Mouse (Mus musculus) hindbrain, embryonic 16.5 days (tissue): ENCODE data around the gene Wnt7b. TPM values are rescaled to one million over a fixed set of nuclear protein-coding genes. Genes with fewer than 3 reads are reported as not detected.
A peak's percentile ranks its signal among the peaks of the same experiment; 100 is the strongest.

Experiments used
- ATAC-seq: fragments of 200-750 bp; cut with Nextera tagmentation; 2 replicates; pipeline ENCODE4 v1.8.0; 2017; ENCODE audit warnings: moderate TSS enrichment, moderate library complexity
- H3K27ac ChIP-seq: fragments of 300-500 bp; sonication (generic); 2 replicates; pipeline ENCODE4 v1.5.1; 2014; ENCODE audit warnings: low read depth, mild to moderate bottlenecking, control low read depth, low read length, moderate library complexity
- H3K27me3 ChIP-seq: fragments of 300-500 bp; sonication (generic); replicated peaks from 2 replicates; pipeline ENCODE4 v1.6.1; 2014; ENCODE audit warnings: low read length; ENCODE audit not compliant: control insufficient read depth, insufficient read depth
- H3K36me3 ChIP-seq: fragments of 300-500 bp; sonication (generic); 2 replicates; pipeline ENCODE4 v1.6.1; 2014; ENCODE audit warnings: mild to moderate bottlenecking, low read length, moderate library complexity, mixed read lengths; ENCODE audit not compliant: control insufficient read depth, insufficient read depth
- H3K4me1 ChIP-seq: fragments of 300-500 bp; sonication (generic); 2 replicates; pipeline ENCODE4 v1.6.1; 2014; ENCODE audit warnings: low read depth, low read length; ENCODE audit not compliant: control insufficient read depth, insufficient read depth
- H3K4me2 ChIP-seq: fragments of 300-500 bp; sonication (generic); 2 replicates; pipeline ENCODE4 v1.6.1; 2014; ENCODE audit warnings: mild to moderate bottlenecking, low read length, control low read depth, moderate library complexity
- H3K4me3 ChIP-seq: fragments of 300-500 bp; sonication (generic); 2 replicates; pipeline ENCODE4 v1.5.1; 2014; ENCODE audit warnings: mild to moderate bottlenecking, low read length, control low read depth, moderate library complexity
- H3K9ac ChIP-seq: fragments of 300-500 bp; sonication (generic); 2 replicates; pipeline ENCODE4 v1.6.1; 2014; ENCODE audit warnings: low read depth, mild to moderate bottlenecking, control low read depth, low read length, moderate library complexity
- H3K9me3 ChIP-seq: fragments of 300-500 bp; sonication (generic); 2 replicates; pipeline ENCODE4 v1.6.1; 2014; ENCODE audit warnings: mild to moderate bottlenecking, low read length, moderate library complexity; ENCODE audit not compliant: control insufficient read depth
- WGBS: fragments of 180-500 bp; shearing (Covaris S2); extraction: QIAGEN DNeasy Blood & Tissue Kit; methylation state at CpG from one replicate; pipeline ENCODE4 v1.1.7; 2014; 5-methylcytosine and 5-hydroxymethylcytosine counted together
- polyA plus RNA-seq: library from polyadenylated mRNA; unstranded; fragments of >200 nt; fragmentation: Nextera tagmentation; extraction: Ambion mirVana; gene quantifications from 2 replicates; pipeline ENCODE4 v1.2.1, GENCODE M21; 2015

Wnt7b gene
- polyA plus RNA-seq, 1 experiment from 2014 or later = 26.4 TPM

DNA sequence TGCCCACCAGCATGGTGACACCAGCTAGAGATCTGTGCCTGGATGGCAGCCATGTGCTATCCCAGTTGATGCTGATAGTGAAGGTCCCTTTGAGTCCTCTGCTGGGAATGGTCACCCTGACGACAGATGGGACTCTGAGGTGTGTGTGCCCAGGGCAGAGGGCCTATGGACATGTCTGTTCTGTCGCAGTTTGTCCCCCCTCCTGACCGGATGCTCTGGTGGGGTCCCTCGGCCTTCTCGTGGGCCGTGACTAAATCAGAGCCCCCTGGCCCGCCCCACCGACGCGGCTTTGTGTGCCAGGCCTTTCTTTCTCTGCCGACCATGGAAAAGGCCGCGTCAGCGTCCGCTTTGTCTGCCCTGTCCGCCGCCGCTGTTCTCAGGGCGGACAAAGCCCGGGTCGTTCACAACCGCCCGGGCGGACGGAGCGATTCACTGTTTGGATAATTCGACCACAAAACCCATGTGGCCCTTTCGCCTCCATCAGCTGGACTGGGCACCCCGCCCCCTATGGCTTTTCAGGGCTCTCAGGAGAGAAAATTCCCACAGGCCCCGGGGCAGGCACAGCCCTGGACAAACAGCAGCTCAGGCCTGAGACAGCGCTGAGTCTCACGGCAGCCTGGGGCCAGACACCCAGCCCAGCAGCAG is 74.8 kb downstream of the Wnt7b start:
- peak overlapping the region; percentile 54; the same call in 1 of the 2 replicates for H3K27ac ChIP-seq
- peak; percentile 45; the same call in 1 of the 2 replicates for ATAC-seq
- no peak overlapping the region for H3K4me2 ChIP-seq
- H3K9ac ChIP-seq = peak overlapping the region; percentile 19
- WGBS = 17% methylated on average over 32 of the region's 32 CpGs
- peaks cover 11% of the 10 kb centered on the region for H3K4me1 ChIP-seq
- H3K9me3 ChIP-seq = no peaks in the 10 kb centered on the region
- no peak overlapping the region for H3K4me3 ChIP-seq
- H3K27me3 ChIP-seq = no peaks in the 10 kb centered on the region
- no peaks in the 10 kb centered on the region for H3K36me3 ChIP-seq

GRCm38 (mm10) chr15:85506680-85507079 is 75.6 kb downstream of the Wnt7b start:
- H3K4me1 ChIP-seq = peaks cover 11% of the 10 kb centered on the region
- H3K4me3 ChIP-seq = no peak overlapping the region
- H3K9ac ChIP-seq = no peak overlapping the region
- no peaks in the 10 kb centered on the region for H3K9me3 ChIP-seq
- H3K27me3 ChIP-seq = no peaks in the 10 kb centered on the region
- H3K36me3 ChIP-seq = no peaks in the 10 kb centered on the region
- 82% methylated on average over 1 of the region's 1 CpGs for WGBS
- H3K27ac ChIP-seq = no peak overlapping the region
- no peak for ATAC-seq
- H3K4me2 ChIP-seq = no peak overlapping the region

- no peak overlapping the region for H3K9ac ChIP-seq
- no peak overlapping the region for H3K4me2 ChIP-seq
- ATAC-seq = peak; percentile 58
- peaks cover 11% of the 10 kb centered on the region for H3K4me1 ChIP-seq
- H3K27me3 ChIP-seq = no peaks in the 10 kb centered on the region
- peak overlapping the region; percentile 24; the same call in 1 of the 2 replicates for H3K27ac ChIP-seq
- no peak overlapping the region for H3K4me3 ChIP-seq
- H3K36me3 ChIP-seq = no peaks in the 10 kb centered on the region
- WGBS = 31% methylated on average over 14 of the region's 14 CpGs
- no peaks in the 10 kb centered on the region for H3K9me3 ChIP-seq
Measured at GRCm38 (mm10) chr15:85505118-85505925, 77.0 kb downstream of the Wnt7b start.

DNA sequence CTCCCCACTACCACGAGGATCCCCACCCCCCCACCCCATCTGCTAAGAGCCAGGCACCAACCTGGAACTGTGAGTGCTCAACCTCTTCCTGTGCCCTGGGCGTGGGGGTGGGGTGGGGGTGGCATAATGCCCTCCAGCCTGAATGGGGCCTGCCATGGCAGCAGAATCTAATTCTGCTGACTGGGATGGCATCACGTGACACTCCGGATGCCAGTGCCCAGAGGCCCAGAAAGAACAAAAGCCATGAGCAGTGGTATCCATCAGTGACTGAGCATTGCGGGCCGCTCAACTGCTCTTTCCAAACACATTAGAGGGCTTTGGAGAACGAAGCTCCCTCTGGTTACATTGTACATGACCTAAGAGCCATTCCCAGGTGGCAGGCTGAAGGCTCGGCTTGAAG is 79.1 kb downstream of the Wnt7b start, which contains the start of gene 7530416G11Rik:
TSS of gene 7530416G11Rik (minus strand) at position 101 of the 400 bp plus-strand sequence.
- ATAC-seq = peak; percentile 13; the same call in 1 of the 2 replicates
- Histone ChIP-seq H3K4me1 (peaks cover 13% of the 10 kb centered on the region), H3K27ac (no peak within 1 kb of the TSS), H3K4me2 (no peak within 1 kb of the TSS), H3K9me3 (no peaks in the 10 kb centered on the region), H3K9ac (no peak within 1 kb of the TSS), H3K4me3 (no peak within 1 kb of the TSS), H3K36me3 (no peaks in the 10 kb centered on the region), H3K27me3 (no peaks in the 10 kb centered on the region)
- WGBS = 57% methylated on average over 8 of the region's 8 CpGs

DNA sequence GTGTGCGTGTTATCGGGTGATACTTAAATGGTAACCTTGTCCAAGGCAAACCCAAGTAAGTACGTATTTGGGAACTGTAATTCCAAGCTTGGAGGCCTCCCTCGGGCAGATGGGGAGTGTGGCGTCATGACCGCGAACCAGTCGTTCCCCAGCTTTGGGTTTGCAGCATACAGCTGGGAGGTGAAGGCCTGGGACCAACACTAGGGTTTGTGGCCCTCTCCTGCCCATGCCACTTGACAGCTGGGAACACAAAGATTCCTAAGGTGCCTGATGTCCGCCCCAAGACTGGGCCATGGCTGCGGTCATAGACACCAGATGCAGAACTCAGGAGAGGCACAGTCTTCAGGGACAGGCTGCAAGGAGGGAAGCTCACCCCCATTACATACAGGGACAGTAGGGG is 82.0 kb downstream of the Wnt7b start:
- Histone ChIP-seq H3K27ac (no peak overlapping the region), H3K9ac (no peak overlapping the region), H3K4me3 (no peak overlapping the region), H3K4me2 (no peak overlapping the region), H3K36me3 (no peaks in the 10 kb centered on the region), H3K4me1 (peaks cover 4% of the 10 kb centered on the region; the same call in 1 of the 2 replicates), H3K27me3 (no peaks in the 10 kb centered on the region), H3K9me3 (no peaks in the 10 kb centered on the region)
- no peak for ATAC-seq
- WGBS = 85% methylated on average over 10 of the region's 10 CpGs

DNA sequence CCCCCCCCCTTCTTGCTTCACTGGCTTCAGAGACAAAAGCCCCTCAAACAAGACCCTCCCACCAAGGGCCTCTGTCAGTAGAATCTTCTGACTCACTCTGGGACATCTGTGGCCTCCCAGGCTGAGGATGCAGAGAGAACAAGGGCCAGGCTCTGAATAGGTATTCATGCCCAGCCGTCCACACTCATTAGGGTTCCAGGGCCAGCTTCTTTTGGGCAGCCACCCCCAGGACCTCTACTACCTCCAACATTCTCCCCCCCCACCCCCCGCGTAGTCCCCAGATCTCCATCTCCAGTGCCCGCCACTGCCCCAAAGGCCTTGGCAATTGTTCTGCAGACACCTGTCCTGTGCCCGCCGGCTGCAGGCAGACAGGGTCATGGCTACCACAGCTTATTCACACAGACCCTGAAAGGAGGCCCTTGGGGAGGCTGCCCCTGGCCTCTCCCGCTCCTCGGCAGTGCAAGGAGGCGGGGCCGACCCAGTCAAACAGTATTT is 84.2 kb downstream of the Wnt7b start:
- Histone ChIP-seq H3K9ac (no peak overlapping the region), H3K27ac (peak overlapping the region; percentile 23; the same call in 1 of the 2 replicates), H3K27me3 (no peaks in the 10 kb centered on the region), H3K9me3 (no peaks in the 10 kb centered on the region), H3K4me3 (no peak overlapping the region), H3K4me2 (no peak overlapping the region), H3K4me1 (peaks cover 15% of the 10 kb centered on the region), H3K36me3 (no peaks in the 10 kb centered on the region)
- peak; percentile 79 for ATAC-seq
- WGBS = 14% methylated on average over 10 of the region's 10 CpGs

GRCm38 (mm10) chr15:85497548-85497947 is 84.7 kb downstream of the Wnt7b start:
- WGBS = 74% methylated on average over 4 of the region's 4 CpGs

DNA sequence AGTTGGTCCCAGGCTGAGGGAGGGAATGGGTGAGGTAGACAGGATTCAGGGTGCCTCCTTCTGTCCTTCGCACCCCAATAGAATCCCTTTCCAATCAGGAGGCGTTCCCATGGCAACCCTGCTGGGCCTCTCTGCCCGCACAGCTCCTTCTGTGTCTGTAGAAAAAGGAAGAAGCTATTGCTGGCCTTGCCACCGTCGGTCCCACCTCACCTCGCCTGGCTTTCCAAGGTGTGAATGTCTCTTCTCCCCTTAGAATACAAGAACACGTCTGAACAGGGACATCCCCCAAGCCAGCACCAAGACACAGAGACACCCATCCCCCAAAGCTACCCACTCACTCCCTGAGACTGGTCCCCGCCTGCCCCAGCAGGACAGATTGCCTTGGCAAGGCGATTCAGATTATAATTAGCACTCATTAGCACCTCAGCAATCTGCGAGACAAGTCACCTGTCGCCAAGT is 88.1 kb downstream of the Wnt7b start:
- WGBS = 7% methylated on average over 11 of the region's 11 CpGs
- no peaks in the 10 kb centered on the region for H3K27me3 ChIP-seq
- ATAC-seq = peak; percentile 74
- no peaks in the 10 kb centered on the region for H3K36me3 ChIP-seq
- no peak overlapping the region; the same call in 1 of the 2 replicates for H3K9ac ChIP-seq
- H3K27ac ChIP-seq = peak overlapping the region; percentile 30; the same call in 1 of the 2 replicates
- H3K9me3 ChIP-seq = no peaks in the 10 kb centered on the region
- H3K4me3 ChIP-seq = no peak overlapping the region
- H3K4me1 ChIP-seq = peaks cover 15% of the 10 kb centered on the region
- H3K4me2 ChIP-seq = no peak overlapping the region

More at GRCm38 (mm10) chr15:85497548-85497947, 84.7 kb downstream of the Wnt7b start:
- Histone ChIP-seq H3K4me3 (no peak overlapping the region), H3K4me1 (peaks cover 15% of the 10 kb centered on the region), H3K9me3 (no peaks in the 10 kb centered on the region), H3K27me3 (no peaks in the 10 kb centered on the region), H3K9ac (no peak overlapping the region), H3K27ac (no peak overlapping the region), H3K36me3 (no peaks in the 10 kb centered on the region), H3K4me2 (no peak overlapping the region)
- ATAC-seq = no peak

GRCm38 (mm10) chr15:85489751-85490150 is 92.5 kb downstream of the Wnt7b start:
- Histone ChIP-seq H3K9me3 (peaks cover 6% of the 10 kb centered on the region), H3K27me3 (no peaks in the 10 kb centered on the region), H3K4me2 (no peak overlapping the region), H3K9ac (no peak overlapping the region), H3K27ac (no peak overlapping the region), H3K36me3 (no peaks in the 10 kb centered on the region), H3K4me1 (peaks cover 10% of the 10 kb centered on the region), H3K4me3 (no peak overlapping the region)
- 45% methylated on average over 7 of the region's 7 CpGs for WGBS
- no peak for ATAC-seq
